Mouse (Mus musculus): ENCODE data around the gene Cgref1.

DNA sequence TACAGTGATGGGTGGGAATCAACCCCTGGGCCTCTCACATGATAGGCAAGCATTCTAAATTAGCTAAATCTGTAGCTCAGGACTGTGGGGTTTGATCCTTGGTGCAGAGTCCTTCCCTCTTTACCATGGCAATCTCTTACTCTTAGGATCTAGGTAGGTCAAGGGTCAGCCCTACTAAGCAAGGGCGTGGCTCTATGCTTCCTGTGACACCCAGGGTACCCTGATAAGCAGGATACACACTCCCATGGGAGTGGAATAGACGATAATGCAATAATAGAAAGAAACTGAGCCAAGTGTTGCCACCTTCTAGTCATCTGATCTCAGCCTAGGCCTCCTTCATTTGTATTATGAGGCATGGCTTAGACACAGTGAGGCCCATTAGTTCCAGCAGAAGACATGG is 24.0 kb upstream of the Cgref1 start:
- TF ChIP-seq POLR2A (IDR thresholded peaks at IDR 0.05; ENCODE audit: borderline replicate concordance, low read depth, low read length) (no peak), CTCF (IDR thresholded peaks at IDR 0.05; ENCODE audit: low read depth, low read length) (no peak)
